Mouse (Mus musculus) olfactory bulb, adult 2 months (tissue): Measurements from ENCODE around the gene Scai.

Experiments used
- CTCF ChIP-seq: fragments of 200-500 bp; IDR thresholded peaks from 2 replicates; pipeline ENCODE4 v1.5.1; 2012; ENCODE audit warnings: low read depth, mild to moderate bottlenecking, low read length, moderate library complexity; ENCODE audit not compliant: insufficient read depth
- POLR2A ChIP-seq: fragments of 200-500 bp; IDR thresholded peaks from 2 replicates; pipeline ENCODE4 v1.6.1; 2012; ENCODE audit warnings: mild to moderate bottlenecking, low read depth, low read length, moderate library complexity; ENCODE audit not compliant: insufficient read depth

- no peak for TF ChIP-seq POLR2A
- no peak for TF ChIP-seq CTCF
Measured at GRCm38 (mm10) chr2:39064687-39065399, 125.7 kb downstream of the Scai start.
